Mouse (Mus musculus) embryo, embryonic 11.5 days (tissue): Measurements from ENCODE around the gene 0610037L13Rik.

Source experiments
- DNase-seq: peaks from one replicate; pipeline ENCODE4 v3.0.0-alpha.2; 2012; ENCODE audit warnings: low read depth, low spot score

The 0610037L13Rik gene

GRCm38 (mm10) chr4:107920336-107920735 lies 30.7 kb downstream of the 0610037L13Rik start:
- no peak for DNase-seq

DNA sequence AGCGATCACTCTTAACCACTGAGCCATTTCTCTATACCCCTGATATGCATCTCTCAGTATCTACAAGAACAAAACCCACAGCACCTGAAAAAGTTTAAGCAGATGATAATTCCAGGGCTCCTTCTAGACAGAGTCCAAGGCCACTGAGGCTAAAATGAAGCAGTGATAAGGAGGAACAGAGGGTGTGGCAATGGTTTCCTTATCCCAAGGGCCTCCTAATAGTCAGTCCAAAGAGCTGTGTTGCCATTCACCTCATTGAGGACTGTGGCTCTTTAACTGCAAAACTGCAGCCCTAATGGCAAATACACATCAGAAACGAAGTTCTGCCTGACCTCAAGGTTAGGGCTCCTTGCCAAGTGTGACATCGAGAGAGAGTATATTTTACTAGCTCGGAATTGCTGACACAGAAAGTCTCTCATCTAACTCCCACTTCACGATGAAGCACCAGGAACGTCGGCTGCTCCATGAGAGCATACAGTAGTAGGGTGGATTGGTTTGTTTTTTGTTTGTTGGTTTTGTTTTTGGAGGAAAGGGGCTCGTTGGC lies 31.6 kb downstream of the 0610037L13Rik start:
- DNase-seq: no peak

- no peak for DNase-seq
These were observed 32.3 kb downstream of the 0610037L13Rik start for GRCm38 (mm10) chr4:107921952-107922351.

DNA sequence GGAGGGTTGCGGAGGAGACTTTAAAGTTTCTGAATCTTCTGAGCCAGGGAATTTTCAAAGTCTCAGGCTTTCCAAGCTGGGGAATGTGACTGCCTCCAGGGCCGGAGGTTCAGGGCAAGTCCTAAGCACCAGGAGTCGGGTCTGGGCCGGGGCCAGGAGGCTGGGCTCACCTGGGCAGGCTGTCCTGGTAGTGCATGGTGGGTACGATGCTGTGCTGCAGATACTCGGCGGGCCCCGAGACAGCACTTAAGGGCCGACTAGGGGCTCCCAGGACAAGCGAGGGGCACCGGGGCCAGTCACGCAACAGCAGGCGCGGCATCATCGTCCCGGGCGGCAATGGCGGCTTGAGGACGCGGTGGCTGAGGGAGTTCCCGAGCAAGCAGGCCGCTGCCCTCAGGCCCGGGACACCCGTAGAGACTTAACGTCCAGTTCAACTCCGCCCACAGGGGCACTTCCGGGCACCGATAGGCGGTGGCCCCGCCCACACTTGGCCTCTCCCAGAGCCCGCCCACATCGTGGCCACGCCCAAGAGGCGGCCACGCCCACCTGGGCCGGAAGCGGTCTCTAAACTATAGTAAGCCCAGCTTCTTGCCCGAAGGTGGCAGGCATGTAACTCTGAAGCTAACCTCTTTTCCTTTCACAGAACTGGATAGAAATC lies 33.7 kb downstream of the 0610037L13Rik start, which contains the start of gene Cpt2:
TSS of gene Cpt2 (minus strand) at position 466 of the 658 bp plus-strand sequence.
- peak; percentile 90 for DNase-seq

- no peak for DNase-seq
These were observed 34.2 kb downstream of the 0610037L13Rik start for GRCm38 (mm10) chr4:107923803-107924194.

GRCm38 (mm10) chr4:107928269-107928668 lies 38.7 kb downstream of the 0610037L13Rik start:
- no peak for DNase-seq

DNA sequence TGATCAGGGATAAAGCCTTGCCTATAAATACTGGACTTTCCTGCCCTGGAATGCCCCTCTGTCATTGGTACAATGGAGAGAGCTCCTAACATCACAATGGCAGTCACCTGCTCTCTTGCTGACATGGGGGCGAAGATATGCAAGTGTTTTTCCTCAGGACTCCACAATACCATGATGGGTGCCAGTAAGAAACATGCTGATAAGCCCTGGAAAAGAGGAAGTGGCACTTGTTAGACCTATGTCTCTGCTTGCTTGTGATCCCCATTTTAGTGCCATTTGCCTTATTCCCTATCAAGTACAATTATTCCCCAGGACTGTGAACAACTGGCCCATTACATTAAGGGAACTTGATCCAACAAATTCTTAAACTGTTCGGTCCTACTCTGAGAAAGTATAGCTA lies 39.1 kb downstream of the 0610037L13Rik start:
- no peak for DNase-seq

GRCm38 (mm10) chr4:107931453-107931852 lies 41.8 kb downstream of the 0610037L13Rik start:
- no peak for DNase-seq

DNA sequence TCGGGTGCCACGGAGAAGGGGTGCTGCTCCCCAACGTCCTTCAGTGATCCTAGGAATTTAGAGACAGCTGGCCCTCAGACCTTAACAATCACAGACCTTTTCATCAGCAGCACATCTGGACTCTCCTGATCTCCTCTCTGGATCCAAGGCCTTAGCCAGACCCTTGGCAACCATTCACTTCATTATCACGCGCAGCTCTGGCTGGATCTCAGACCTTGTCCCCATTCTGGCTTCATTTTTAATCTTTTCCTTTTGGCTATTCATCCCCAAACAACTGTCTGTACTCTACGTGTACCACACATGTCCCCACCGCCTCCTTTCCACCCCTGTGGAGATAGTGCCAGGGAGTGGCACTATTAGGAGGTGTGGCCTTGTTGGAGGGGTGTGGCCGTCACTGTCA lies 43.6 kb downstream of the 0610037L13Rik start:
- DNase-seq: no peak

DNA sequence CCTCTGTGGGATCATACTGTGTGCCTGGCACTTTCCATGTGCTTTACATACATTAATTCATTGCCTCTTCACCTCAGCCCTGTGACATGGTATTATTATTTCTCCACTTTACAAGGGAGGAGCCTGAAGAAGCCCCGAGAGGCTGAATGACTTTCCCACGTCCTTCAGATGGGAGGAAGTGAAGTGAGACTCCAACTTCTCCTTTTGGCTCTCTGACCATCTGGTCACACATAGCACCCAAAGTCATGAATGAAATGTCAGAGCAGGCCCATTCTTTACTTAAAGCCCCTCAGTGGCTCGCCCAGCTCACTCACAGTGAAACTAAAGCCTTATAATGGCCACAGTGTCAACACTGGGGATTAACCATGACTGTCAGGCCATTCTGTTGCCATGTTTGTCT lies 45.6 kb downstream of the 0610037L13Rik start:
- no peak for DNase-seq

- no peak for DNase-seq
These were observed 47.7 kb downstream of the 0610037L13Rik start for GRCm38 (mm10) chr4:107937338-107937737.

GRCm38 (mm10) chr4:107938124-107938523 lies 48.5 kb downstream of the 0610037L13Rik start:
- no peak for DNase-seq

DNA sequence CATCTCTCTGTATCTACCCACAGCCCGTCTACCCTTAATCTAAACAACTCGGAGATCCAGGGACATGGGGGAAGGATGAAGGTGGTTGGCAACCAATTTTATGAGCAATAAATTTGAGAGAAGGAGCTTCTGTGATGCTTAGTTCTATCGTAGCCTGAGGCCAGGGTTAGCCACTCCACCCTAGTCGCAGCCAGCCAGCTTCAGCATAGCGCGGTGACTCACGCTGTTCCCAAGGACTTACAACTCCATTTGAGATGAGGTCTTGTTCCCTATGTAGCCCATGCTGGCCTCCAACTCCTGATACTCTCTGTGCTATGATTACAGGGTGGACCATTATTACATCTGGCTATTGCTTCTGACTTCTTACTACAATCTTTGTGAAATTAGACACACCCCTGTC lies 53.1 kb downstream of the 0610037L13Rik start:
- no peak for DNase-seq

- DNase-seq: no peak
These were observed 54.5 kb downstream of the 0610037L13Rik start for GRCm38 (mm10) chr4:107944141-107944540.
